22 mouse cellular contexts compared by ENCODE assay signal in the genomic region with DNA sequence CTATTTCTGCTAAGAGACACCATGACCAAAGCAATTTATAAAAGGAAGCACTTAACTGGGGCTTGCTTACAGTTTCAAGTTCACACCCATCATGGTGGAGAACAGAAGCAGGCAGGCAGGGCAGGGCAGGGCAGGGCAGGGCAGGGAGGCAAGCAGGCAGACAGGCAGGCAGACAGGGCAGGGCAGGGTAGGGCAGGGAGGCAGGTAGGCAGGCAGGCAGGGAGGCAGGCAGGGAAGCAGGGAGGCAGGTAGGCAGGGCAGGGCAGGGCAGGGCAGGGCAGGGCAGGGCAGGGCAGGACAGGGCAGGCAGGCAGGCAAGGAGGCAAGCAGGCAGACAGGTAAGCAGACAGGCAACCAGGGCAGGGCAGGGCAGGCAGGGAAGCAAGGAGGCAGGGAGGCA.
"Had no signal": no experiment of that assay in that cellular context is flagged by ENCODE, and none has a peak within 500 bp of the region (broad histone marks: within the 10 kb centered on the region; RNA-seq: fewer than 3 reads in every experiment).

No protein-coding gene starts in this region.

- H3K9ac ChIP-seq: forebrain, postnatal 0 days; heart, embryonic 13.5 days; heart, embryonic 15.5 days; hindbrain, embryonic 13.5 days; hindbrain, embryonic 15.5 days; limb, embryonic 13.5 days; limb, embryonic 15.5 days had no signal

- DNase-seq: forebrain, postnatal 0 days; gastrocnemius, postnatal 14 days; gastrocnemius, postnatal 36 days; heart, adult 11 months; heart, adult 2 months; heart, postnatal 14 days; heart, postnatal 36 days; kidney, adult 18-20 months; kidney, adult 8-10 months; kidney, postnatal 10 days; kidney, postnatal 25 days; kidney, postnatal 4 days had no signal

- H3K9me3 ChIP-seq: heart, embryonic 13.5 days; heart, embryonic 15.5 days; hindbrain, embryonic 13.5 days; hindbrain, embryonic 15.5 days; limb, embryonic 13.5 days; limb, embryonic 15.5 days had no signal

- ATAC-seq: forebrain, postnatal 0 days; hindbrain, postnatal 0 days had no signal

- H3K27me3 ChIP-seq: hindbrain, embryonic 15.5 days; limb, embryonic 15.5 days had no signal

- H3K4me2 ChIP-seq: heart, embryonic 11.5 days; heart, embryonic 13.5 days; heart, embryonic 15.5 days; hindbrain, embryonic 13.5 days; hindbrain, embryonic 15.5 days; limb, embryonic 13.5 days; limb, embryonic 15.5 days had no signal

- H3K27ac ChIP-seq: heart, adult 2 months; heart, embryonic 13.5 days; heart, embryonic 15.5 days; hindbrain, embryonic 13.5 days; hindbrain, embryonic 15.5 days; hindbrain, postnatal 0 days; layer of hippocampus, adult 2 months; left cerebral cortex, adult 2 months; limb, embryonic 13.5 days; limb, embryonic 15.5 days had no signal

- H3K4me3 ChIP-seq: heart, adult 2 months; heart, embryonic 13.5 days; heart, embryonic 15.5 days; hindbrain, embryonic 13.5 days; hindbrain, embryonic 15.5 days; layer of hippocampus, adult 2 months; left cerebral cortex, adult 2 months; limb, embryonic 13.5 days; limb, embryonic 15.5 days had no signal

- H3K36me3 ChIP-seq: heart, embryonic 13.5 days; heart, embryonic 15.5 days; hindbrain, embryonic 13.5 days; hindbrain, embryonic 15.5 days; limb, embryonic 13.5 days; limb, embryonic 15.5 days had no signal

- H3K4me1 ChIP-seq: limb, embryonic 13.5 days; limb, embryonic 15.5 days had no signal
